Mouse (Mus musculus): ENCODE data around the gene Ppp4r1. TPM values are rescaled to one million over a fixed set of nuclear protein-coding genes. Genes with fewer than 3 reads are reported as not detected.

Gene Ppp4r1
- total RNA-seq, 2 experiments from 2014 or later = 41.5 to 45.5 TPM

- peak; percentile 91 to 94 for DNase-seq
Measured at GRCm38 (mm10) chr17:65771951-65772934, 10.1 kb upstream of the Ppp4r1 start, which contains the start of gene Rab31. TSS of gene Rab31 (minus strand) at chr17:65772752.

GRCm38 (mm10) chr17:65773617-65774016 lies 8.8 kb upstream of the Ppp4r1 start:
- no peak for DNase-seq

GRCm38 (mm10) chr17:65774439-65774838 lies 7.9 kb upstream of the Ppp4r1 start:
- no peak for DNase-seq

- no peak for DNase-seq
Measured at GRCm38 (mm10) chr17:65776228-65776627, 6.1 kb upstream of the Ppp4r1 start.

- no peak for DNase-seq
Measured at GRCm38 (mm10) chr17:65777461-65777860, 4.9 kb upstream of the Ppp4r1 start.

- no peak for DNase-seq
Measured at GRCm38 (mm10) chr17:65780970-65781369, 1.4 kb upstream of the Ppp4r1 start.

GRCm38 (mm10) chr17:65783182-65784161 lies 1.1 kb downstream of the Ppp4r1 start:
- peak; percentile 80 to 86 for DNase-seq

- peak in 1 of 2 experiments; percentile 45 for DNase-seq
Measured at GRCm38 (mm10) chr17:65784610-65785140, 2.3 kb downstream of the Ppp4r1 start.

GRCm38 (mm10) chr17:65785707-65786106 lies 3.3 kb downstream of the Ppp4r1 start:
- no peak for DNase-seq

- peak in 1 of 2 experiments; percentile 31 for DNase-seq
Measured at GRCm38 (mm10) chr17:65786225-65786624, 3.9 kb downstream of the Ppp4r1 start.

GRCm38 (mm10) chr17:65787261-65787660 lies 4.9 kb downstream of the Ppp4r1 start:
- DNase-seq = no peak

GRCm38 (mm10) chr17:65788542-65789291 lies 6.3 kb downstream of the Ppp4r1 start:
- DNase-seq = peak; percentile 79 to 87

GRCm38 (mm10) chr17:65789576-65789975 lies 7.2 kb downstream of the Ppp4r1 start:
- DNase-seq = no peak

GRCm38 (mm10) chr17:65791161-65791560 lies 8.8 kb downstream of the Ppp4r1 start:
- DNase-seq = no peak

- no peak for DNase-seq
Measured at GRCm38 (mm10) chr17:65793307-65793930, 11.0 kb downstream of the Ppp4r1 start.

- no peak for DNase-seq
Measured at GRCm38 (mm10) chr17:65794096-65794850, 11.9 kb downstream of the Ppp4r1 start.

GRCm38 (mm10) chr17:65796056-65796455 lies 13.7 kb downstream of the Ppp4r1 start:
- no peak for DNase-seq

GRCm38 (mm10) chr17:65798446-65798845 lies 16.1 kb downstream of the Ppp4r1 start:
- no peak for DNase-seq

- no peak for DNase-seq
Measured at GRCm38 (mm10) chr17:65799353-65799752, 17.0 kb downstream of the Ppp4r1 start.

GRCm38 (mm10) chr17:65800451-65800850 lies 18.1 kb downstream of the Ppp4r1 start:
- no peak for DNase-seq

Data from heart, adult 18-20 months (tissue).